In the genomic region with DNA sequence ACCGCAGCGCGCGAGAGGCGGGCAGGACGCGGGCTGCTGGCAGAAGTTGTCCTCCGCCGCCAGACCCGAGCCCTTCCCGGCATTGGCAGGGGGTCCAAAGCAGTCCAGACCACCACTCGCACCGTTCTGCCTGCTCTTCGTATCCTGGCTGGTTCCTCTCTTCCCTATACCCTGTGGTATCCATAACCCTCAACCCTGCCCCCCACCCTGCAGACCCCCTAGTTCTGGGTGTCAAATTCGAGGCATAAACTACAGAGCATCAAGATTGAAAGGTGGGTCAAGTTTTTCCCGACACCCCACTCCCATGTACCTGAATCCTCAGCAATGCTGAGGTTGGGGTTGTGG, we compare ENCODE assay signal across 9 mouse cellular contexts. TPM values are rescaled to one million over a fixed set of nuclear protein-coding genes. Genes with fewer than 3 reads are reported as not detected.
DNase-seq lines count a peak whose midpoint lies in the region; ATAC-seq and TF ChIP-seq lines count a peak whose summit lies in the region.
"Had no signal": no experiment of that assay in that cellular context is flagged by ENCODE, and none has a peak within 500 bp of the region (broad histone marks: within the 10 kb centered on the region; RNA-seq: fewer than 3 reads in every experiment).

No protein-coding gene starts in this region.

- peak overlapping the region; percentile 33 for H3K4me3 ChIP-seq in kidney, embryonic 16.5 days (ENCODE audit: low read length)
- peak overlapping the region; percentile 30 for H3K4me3 ChIP-seq in embryonic facial prominence, embryonic 15.5 days (replicated peaks)
- H3K4me3 ChIP-seq in intestine, embryonic 16.5 days (ENCODE audit: low read length), result peak overlapping the region; percentile 33
- peak overlapping the region; percentile 75 for H3K4me3 ChIP-seq in midbrain, postnatal 0 days (ENCODE audit: low read depth, low read length)

- H3K9ac ChIP-seq in kidney, embryonic 16.5 days (replicated peaks; ENCODE audit: low read length), result no peak overlapping the region
- no peak overlapping the region for H3K9ac ChIP-seq in embryonic facial prominence, embryonic 15.5 days
- H3K9ac ChIP-seq in intestine, embryonic 16.5 days (ENCODE audit: low read depth, low read length), result no peak overlapping the region
- H3K9ac ChIP-seq in midbrain, postnatal 0 days (replicated peaks; ENCODE audit: low read length, poor library complexity, severe bottlenecking), result peak overlapping the region; percentile 79

- WGBS in kidney, embryonic 16.5 days, result 3% methylated on average over 16 of the region's 16 CpGs
- 2% methylated on average over 16 of the region's 16 CpGs for WGBS in embryonic facial prominence, embryonic 15.5 days
- 4% methylated on average over 16 of the region's 16 CpGs for WGBS in intestine, embryonic 16.5 days
- 1% methylated on average over 16 of the region's 16 CpGs for WGBS in midbrain, postnatal 0 days

- intact Hi-C loops in left cerebral cortex, postnatal 10 days (cut with DNase I), result loop anchor here (10.0 kb wide), 1 partner anchor 235 kb away; no protein-coding TSS in a partner anchor

- 0 out of 2 replicates have a peak, but pooled peaks have one; percentile 15 for ATAC-seq in kidney, embryonic 16.5 days (ENCODE audit: low FRiP score, low TSS enrichment)
- ATAC-seq in embryonic facial prominence, embryonic 15.5 days (ENCODE audit: insufficient number of reproducible peaks, low FRiP score, low TSS enrichment, low read depth), result no peak
- ATAC-seq in intestine, embryonic 16.5 days, result no peak
- ATAC-seq in midbrain, postnatal 0 days (ENCODE audit: low FRiP score), result peak; percentile 58

- peak overlapping the region; percentile 51; the same call in 1 of the 2 replicates for H3K4me2 ChIP-seq in kidney, embryonic 16.5 days (replicated peaks; ENCODE audit: low read depth, low read length)
- H3K4me2 ChIP-seq in embryonic facial prominence, embryonic 15.5 days (replicated peaks), result peak overlapping the region; percentile 49
- H3K4me2 ChIP-seq in intestine, embryonic 16.5 days (ENCODE audit: low read depth, low read length), result peak overlapping the region; percentile 58
- H3K4me2 ChIP-seq in midbrain, postnatal 0 days (ENCODE audit: low read depth, low read length, poor library complexity, severe bottlenecking), result peak overlapping the region; percentile 78

- H3K27ac ChIP-seq in kidney, embryonic 16.5 days (ENCODE audit: low read length), result no peak overlapping the region
- H3K27ac ChIP-seq in embryonic facial prominence, embryonic 15.5 days (replicated peaks), result no peak overlapping the region
- H3K27ac ChIP-seq in intestine, embryonic 16.5 days (ENCODE audit: low read length), result no peak overlapping the region
- no peak overlapping the region for H3K27ac ChIP-seq in midbrain, postnatal 0 days (ENCODE audit: low read depth, low read length)

- DNase-seq in kidney, postnatal 36 days, result no peak
- no peak for DNase-seq in midbrain, postnatal 0 days (ENCODE audit: low spot score)
- no peak for DNase-seq in gastrocnemius, adult 18-20 months (ENCODE audit: low spot score)
- no peak for DNase-seq in left cerebral cortex, postnatal 10 days (ENCODE audit: extremely low spot score in 1 of 2, low spot score in 2 of 2)
- DNase-seq in retina, embryonic 14.5 days (ENCODE audit: low spot score), result no peak

- no peaks in the 10 kb centered on the region for H3K36me3 ChIP-seq in kidney, embryonic 16.5 days (ENCODE audit: insufficient read depth, low read length)
- no peaks in the 10 kb centered on the region for H3K36me3 ChIP-seq in embryonic facial prominence, embryonic 15.5 days
- no peaks in the 10 kb centered on the region for H3K36me3 ChIP-seq in intestine, embryonic 16.5 days (ENCODE audit: control insufficient read depth, insufficient read depth, low read length)
- peaks cover 4% of the 10 kb centered on the region; the same call in 1 of the 2 replicates for H3K36me3 ChIP-seq in midbrain, postnatal 0 days (ENCODE audit: insufficient read depth, low read length)
- H3K36me3 ChIP-seq: G1E had no signal

- no peak for TF ChIP-seq CTCF in midbrain, postnatal 0 days (IDR thresholded peaks at IDR 0.05)

- H3K4me1 ChIP-seq in kidney, embryonic 16.5 days (ENCODE audit: insufficient read depth, low read length), result peaks cover 5% of the 10 kb centered on the region; the same call in 1 of the 2 replicates
- H3K4me1 ChIP-seq in embryonic facial prominence, embryonic 15.5 days, result peaks cover 10% of the 10 kb centered on the region
- H3K4me1 ChIP-seq in intestine, embryonic 16.5 days (ENCODE audit: control insufficient read depth, insufficient read depth, low read length), result peaks cover 13% of the 10 kb centered on the region; the same call in 1 of the 2 replicates
- H3K4me1 ChIP-seq in midbrain, postnatal 0 days (ENCODE audit: insufficient read depth, low read length), result peaks cover 4% of the 10 kb centered on the region; the same call in 1 of the 2 replicates

- H3K9me3 ChIP-seq in kidney, embryonic 16.5 days (ENCODE audit: low read length), result no peaks in the 10 kb centered on the region
- H3K9me3 ChIP-seq in embryonic facial prominence, embryonic 15.5 days (replicated peaks), result no peaks in the 10 kb centered on the region
- no peaks in the 10 kb centered on the region for H3K9me3 ChIP-seq in intestine, embryonic 16.5 days (ENCODE audit: control insufficient read depth, low read length)
- H3K9me3 ChIP-seq in midbrain, postnatal 0 days (ENCODE audit: low read length), result no peaks in the 10 kb centered on the region

- H3K27me3 ChIP-seq in kidney, embryonic 16.5 days (ENCODE audit: insufficient read depth, low read length), result peaks cover 39% of the 10 kb centered on the region
- H3K27me3 ChIP-seq in embryonic facial prominence, embryonic 15.5 days, result peaks cover 34% of the 10 kb centered on the region
- H3K27me3 ChIP-seq in intestine, embryonic 16.5 days (replicated peaks; ENCODE audit: control insufficient read depth, insufficient read depth, low read length), result peaks cover 18% of the 10 kb centered on the region
- peaks cover 4% of the 10 kb centered on the region; the same call in 1 of the 2 replicates for H3K27me3 ChIP-seq in midbrain, postnatal 0 days (ENCODE audit: insufficient read depth, low read length)

RNA-seq across cellular contexts. Expression of gene Ccdc92b, which starts 0.5 kb away (rescaled TPM):
- polyA plus RNA-seq in kidney, embryonic 16.5 days (2015; fragmentation: Nextera tagmentation; extraction: Ambion mirVana), result 0.17 TPM in 2 replicates
- 0.46 and 0.71 TPM in 2 replicates for polyA plus RNA-seq in embryonic facial prominence, embryonic 15.5 days (2015; fragmentation: Nextera tagmentation; extraction: Ambion mirVana)
- polyA plus RNA-seq in intestine, embryonic 16.5 days (2015; fragmentation: Nextera tagmentation; extraction: Ambion mirVana), result 0.29 and 0.53 TPM in 2 replicates
- total RNA-seq in midbrain, postnatal 0 days (2014; rRNA removed), result 12.4 and 14.6 TPM in 2 replicates
- 3.3 and 3.4 TPM in 2 replicates for polyA plus RNA-seq in midbrain, postnatal 0 days (2015; fragmentation: Nextera tagmentation; extraction: Ambion mirVana)
- under 1 TPM; 0.05 TPM for total RNA-seq in gastrocnemius, adult 18-20 months (2021)
- 10 to 100 TPM; 19.2 to 20.8 TPM for total RNA-seq in left cerebral cortex, postnatal 10 days (2021)
- polyA plus RNA-seq: G1E had no signal

RNA-seq across cellular contexts. Expression of gene Rap1gap2, which starts 9.2 kb away (rescaled TPM):
- polyA plus RNA-seq in kidney, embryonic 16.5 days (2015; fragmentation: Nextera tagmentation; extraction: Ambion mirVana), result 5.5 and 6.2 TPM in 2 replicates
- polyA plus RNA-seq in embryonic facial prominence, embryonic 15.5 days (2015; fragmentation: Nextera tagmentation; extraction: Ambion mirVana), result 3.5 and 3.7 TPM in 2 replicates
- 8.4 and 10.5 TPM in 2 replicates for polyA plus RNA-seq in intestine, embryonic 16.5 days (2015; fragmentation: Nextera tagmentation; extraction: Ambion mirVana)
- total RNA-seq in midbrain, postnatal 0 days (2014; rRNA removed), result 48.2 and 49.1 TPM in 2 replicates
- 11.0 and 12.1 TPM in 2 replicates for polyA plus RNA-seq in midbrain, postnatal 0 days (2015; fragmentation: Nextera tagmentation; extraction: Ambion mirVana)
- 1 to 10 TPM; 5.1 to 6.7 TPM for total RNA-seq in gastrocnemius, adult 18-20 months (2021)
- total RNA-seq in left cerebral cortex, postnatal 10 days (2021), result 100 to 1,000 TPM; 135 to 139 TPM

RNA-seq across cellular contexts. Expression of gene Cluh, which starts 29.4 kb away (rescaled TPM):
- 44.6 and 46.3 TPM in 2 replicates for polyA plus RNA-seq in kidney, embryonic 16.5 days (2015; fragmentation: Nextera tagmentation; extraction: Ambion mirVana)
- 26.6 and 27.1 TPM in 2 replicates for polyA plus RNA-seq in embryonic facial prominence, embryonic 15.5 days (2015; fragmentation: Nextera tagmentation; extraction: Ambion mirVana)
- 57.0 and 66.0 TPM in 2 replicates for polyA plus RNA-seq in intestine, embryonic 16.5 days (2015; fragmentation: Nextera tagmentation; extraction: Ambion mirVana)
- 71.5 and 106 TPM in 2 replicates for total RNA-seq in midbrain, postnatal 0 days (2014; rRNA removed)
- 17.0 and 18.4 TPM in 2 replicates for polyA plus RNA-seq in midbrain, postnatal 0 days (2015; fragmentation: Nextera tagmentation; extraction: Ambion mirVana)
- 10 to 100 TPM; 90.2 to 100.0 TPM for total RNA-seq in gastrocnemius, adult 18-20 months (2021)
- total RNA-seq in left cerebral cortex, postnatal 10 days (2021), result 10 to 100 TPM; 59.7 to 60.1 TPM

Comparison
In these comparisons a context has a peak if more than half of its experiments do, and no peak if none do; other contexts are left out.
1. ATAC-seq: peak in kidney, embryonic 16.5 days (single experiment) and midbrain, postnatal 0 days (single experiment); none in embryonic facial prominence, embryonic 15.5 days (single experiment) and intestine, embryonic 16.5 days (single experiment).
2. Peak in every context shown above with its lines, with median percentiles within 50 percentile points of each other: H3K4me2 ChIP-seq and H3K4me3 ChIP-seq.